Mouse (Mus musculus): ENCODE measurements around the gene Lsp1. TPM values are rescaled to one million over a fixed set of nuclear protein-coding genes. Genes with fewer than 3 reads are reported as not detected.

Lsp1 gene
- total RNA-seq, 1 experiment, result 13.7 TPM

DNA sequence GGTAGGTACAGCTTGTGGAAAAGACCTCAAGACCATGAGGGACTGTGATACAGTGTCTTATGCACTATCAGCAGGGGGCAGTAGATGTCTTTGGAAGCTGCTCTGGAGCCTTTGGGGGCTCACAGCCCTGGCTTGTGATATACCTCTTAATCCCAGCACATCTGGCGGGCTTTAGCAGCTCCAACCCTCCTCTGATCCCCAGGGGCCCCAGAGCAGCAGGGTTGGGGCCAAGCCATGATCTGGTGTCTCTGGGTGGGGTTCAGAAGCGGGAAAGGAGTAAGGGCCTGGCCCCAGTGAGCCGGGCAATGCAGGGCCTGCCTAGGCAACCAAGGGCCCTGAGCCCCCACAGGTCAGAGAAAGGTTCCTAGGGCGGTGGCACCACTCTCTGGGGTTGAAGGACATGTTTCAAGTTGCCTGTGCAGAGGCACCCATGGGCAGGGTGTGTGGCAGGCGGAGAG is 19.9 kb upstream of the Lsp1 start:
- peak; percentile 25 for DNase-seq (ENCODE audit: low read depth, low spot score)

DNA sequence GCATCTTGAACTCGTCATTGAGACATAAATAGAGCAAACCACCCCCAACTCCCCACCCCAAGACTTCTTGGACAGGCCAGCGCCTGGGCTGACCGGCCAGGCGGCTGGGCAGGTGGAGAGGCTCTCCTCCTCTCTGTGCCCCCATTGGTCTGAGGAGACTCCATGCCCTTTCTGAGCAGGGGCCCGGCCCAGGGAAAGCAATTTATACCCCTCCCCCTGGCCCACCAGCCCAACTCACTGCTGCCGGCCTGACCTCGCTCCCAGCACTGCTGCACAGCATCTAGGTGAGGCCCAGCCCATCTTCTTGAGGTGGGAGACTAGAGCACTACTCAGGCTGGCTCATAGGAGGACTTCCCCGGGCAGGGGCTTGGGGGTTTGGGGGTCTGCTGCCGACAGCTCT is 19.0 kb upstream of the Lsp1 start, which contains the start of gene Tnni2:
Tnni2 (plus strand) TSS at position 224 of the 400 bp plus-strand sequence.
- no peak for TF ChIP-seq HCFC1 (IDR thresholded peaks at IDR 0.05; ENCODE audit: borderline replicate concordance, insufficient read depth, low read length)
- no peak for TF ChIP-seq ZC3H11A (IDR thresholded peaks at IDR 0.05; ENCODE audit: borderline replicate concordance, low read depth, low read length)
- no peak for TF ChIP-seq CHD2 (IDR thresholded peaks at IDR 0.05; ENCODE audit: low read depth, low read length)
- no peak for TF ChIP-seq ZNF384 (IDR thresholded peaks at IDR 0.05; ENCODE audit: low read depth, low read length)
- no peak for TF ChIP-seq MAFK (IDR thresholded peaks at IDR 0.05; ENCODE audit: insufficient read depth, low read depth, low read length)
- Histone ChIP-seq H3K9ac (ENCODE audit: insufficient read depth, low read depth, low read length, poor library complexity, severe bottlenecking) (no peak within 1 kb of the TSS), H3K36me3 (ENCODE audit: control insufficient read depth, insufficient read depth, low read length, poor library complexity, severe bottlenecking) (no peaks in the 10 kb centered on the region), H3K4me1 (ENCODE audit: control insufficient read depth in 2 of 2, insufficient read depth in 2 of 2, low read length in 2 of 2, poor library complexity in 1 of 2) (peaks cover 0 to 5% of the 10 kb centered on the region in 2 experiments; a peak in 2 of 4 replicates), H3K4me3 (ENCODE audit: insufficient read depth in 1 of 2, low read depth in 1 of 2, low read length in 2 of 2, poor library complexity in 1 of 2, severe bottlenecking in 1 of 2) (no peak within 1 kb of the TSS), H3K27ac (ENCODE audit: insufficient read depth, low read depth, low read length, poor library complexity, severe bottlenecking) (no peak within 1 kb of the TSS), H3K9me3 (ENCODE audit: control insufficient read depth, insufficient read depth, low read depth, low read length) (no peaks in the 10 kb centered on the region)
- no peak for DNase-seq (ENCODE audit: low read depth, low spot score)
- in situ Hi-C loops (cut with MboI; ENCODE audit: low sequenced_read_pairs in 2 of 2, unreplicated experiment in 2 of 2), result no loop called here

More for the DNA sequence above, 19.9 kb upstream of the Lsp1 start:
- TF ChIP-seq ZC3H11A (IDR thresholded peaks at IDR 0.05; ENCODE audit: borderline replicate concordance, low read depth, low read length) (no peak), MAFK (IDR thresholded peaks at IDR 0.05; ENCODE audit: insufficient read depth, low read depth, low read length) (no peak), ZNF384 (IDR thresholded peaks at IDR 0.05; ENCODE audit: low read depth, low read length) (no peak), HCFC1 (IDR thresholded peaks at IDR 0.05; ENCODE audit: borderline replicate concordance, insufficient read depth, low read length) (no peak), CHD2 (IDR thresholded peaks at IDR 0.05; ENCODE audit: low read depth, low read length) (no peak)
- H3K4me3 ChIP-seq (ENCODE audit: insufficient read depth in 1 of 2, low read depth in 1 of 2, low read length in 2 of 2, poor library complexity in 1 of 2, severe bottlenecking in 1 of 2), result no peak overlapping the region
- no peak overlapping the region for H3K27ac ChIP-seq (ENCODE audit: insufficient read depth, low read depth, low read length, poor library complexity, severe bottlenecking)
- no peaks in the 10 kb centered on the region for H3K9me3 ChIP-seq (ENCODE audit: control insufficient read depth, insufficient read depth, low read depth, low read length)
- no peaks in the 10 kb centered on the region for H3K36me3 ChIP-seq (ENCODE audit: control insufficient read depth, insufficient read depth, low read length, poor library complexity, severe bottlenecking)
- H3K4me1 ChIP-seq (ENCODE audit: control insufficient read depth in 2 of 2, insufficient read depth in 2 of 2, low read length in 2 of 2, poor library complexity in 1 of 2), result peaks cover 0 to 5% of the 10 kb centered on the region in 2 experiments; a peak in 2 of 4 replicates
- in situ Hi-C loops (cut with MboI; ENCODE audit: low sequenced_read_pairs in 2 of 2, unreplicated experiment in 2 of 2), result no loop called here
- no peak overlapping the region for H3K9ac ChIP-seq (ENCODE audit: insufficient read depth, low read depth, low read length, poor library complexity, severe bottlenecking)

DNA sequence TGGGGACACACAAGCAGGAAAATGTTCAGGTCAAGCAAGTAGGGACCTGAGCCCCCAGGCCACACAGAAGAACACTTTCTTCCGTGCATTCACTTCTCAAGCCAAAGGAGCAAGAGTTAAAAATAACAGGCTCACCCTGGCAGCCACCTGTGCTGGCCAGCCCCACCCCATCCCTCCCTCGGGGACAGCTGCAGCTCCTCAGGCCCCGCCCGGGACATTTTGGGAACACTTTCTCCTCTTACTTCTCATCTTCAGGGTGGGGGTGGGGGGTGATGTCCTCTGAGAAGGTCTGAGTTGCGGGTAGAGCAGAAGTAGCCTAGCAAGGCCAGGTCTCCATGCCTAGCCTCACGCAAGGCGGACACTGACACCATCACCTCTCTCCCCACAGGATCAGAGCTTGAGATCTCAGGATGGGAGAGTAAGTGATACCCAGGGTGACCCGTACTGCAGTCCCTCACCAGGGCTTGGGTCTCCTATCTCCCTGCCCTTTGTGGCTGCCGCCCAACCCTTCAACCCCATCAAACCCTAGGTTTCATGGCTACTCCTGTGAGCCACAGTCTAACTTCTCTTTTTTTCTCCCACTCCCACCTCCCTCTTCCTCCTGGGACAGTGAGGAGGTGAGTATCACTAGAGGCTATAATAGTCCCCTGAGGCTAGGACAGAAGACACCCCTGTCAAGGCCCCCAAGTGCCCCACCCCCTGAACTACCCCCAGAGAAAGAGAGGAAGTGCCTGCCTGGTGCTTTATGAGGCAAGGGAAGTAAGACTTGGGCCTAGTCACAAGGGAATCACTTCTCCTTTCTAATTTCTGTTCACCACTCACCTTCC is 18.3 kb upstream of the Lsp1 start:
- TF ChIP-seq CHD2 (IDR thresholded peaks at IDR 0.05; ENCODE audit: low read depth, low read length) (no peak), ZC3H11A (IDR thresholded peaks at IDR 0.05; ENCODE audit: borderline replicate concordance, low read depth, low read length) (no peak), ZNF384 (IDR thresholded peaks at IDR 0.05; ENCODE audit: low read depth, low read length) (no peak), HCFC1 (IDR thresholded peaks at IDR 0.05; ENCODE audit: borderline replicate concordance, insufficient read depth, low read length) (no peak), MAFK (IDR thresholded peaks at IDR 0.05; ENCODE audit: insufficient read depth, low read depth, low read length) (no peak)
- H3K9ac ChIP-seq (ENCODE audit: insufficient read depth, low read depth, low read length, poor library complexity, severe bottlenecking), result no peak overlapping the region
- in situ Hi-C loops (cut with MboI; ENCODE audit: low sequenced_read_pairs in 2 of 2, unreplicated experiment in 2 of 2), result no loop called here
- no peak overlapping the region for H3K27ac ChIP-seq (ENCODE audit: insufficient read depth, low read depth, low read length, poor library complexity, severe bottlenecking)
- no peak for DNase-seq (ENCODE audit: low read depth, low spot score)
- no peaks in the 10 kb centered on the region for H3K36me3 ChIP-seq (ENCODE audit: control insufficient read depth, insufficient read depth, low read length, poor library complexity, severe bottlenecking)
- H3K9me3 ChIP-seq (ENCODE audit: control insufficient read depth, insufficient read depth, low read depth, low read length), result no peaks in the 10 kb centered on the region
- no peak overlapping the region for H3K4me3 ChIP-seq (ENCODE audit: insufficient read depth in 1 of 2, low read depth in 1 of 2, low read length in 2 of 2, poor library complexity in 1 of 2, severe bottlenecking in 1 of 2)
- H3K4me1 ChIP-seq (ENCODE audit: control insufficient read depth in 2 of 2, insufficient read depth in 2 of 2, low read length in 2 of 2, poor library complexity in 1 of 2), result peaks cover 0 to 3% of the 10 kb centered on the region in 2 experiments; a peak in 2 of 4 replicates

DNA sequence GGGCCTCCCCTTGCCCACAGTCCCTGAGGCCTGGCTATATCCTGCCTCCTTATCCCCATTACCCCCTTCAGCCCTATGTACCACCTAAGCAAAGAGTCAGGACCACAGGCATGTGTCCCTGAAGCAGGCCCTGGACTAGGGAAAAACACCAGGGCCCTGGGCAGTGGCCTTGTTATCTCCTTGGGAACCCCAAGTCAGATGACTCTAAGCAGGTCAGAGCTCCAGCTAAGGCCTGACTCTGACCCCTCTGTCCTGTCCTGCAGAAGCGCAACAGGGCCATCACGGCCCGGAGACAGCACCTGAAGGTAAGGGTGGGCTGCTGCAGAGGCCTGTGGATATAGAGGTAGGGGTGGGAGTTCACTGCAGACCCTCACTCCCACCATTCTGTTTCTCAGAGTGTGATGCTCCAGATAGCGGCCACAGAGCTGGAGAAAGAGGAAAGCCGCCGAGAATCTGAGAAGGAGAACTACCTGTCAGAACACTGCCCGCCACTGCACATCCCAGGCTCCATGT is 17.6 kb upstream of the Lsp1 start:
- in situ Hi-C loops (cut with MboI; ENCODE audit: low sequenced_read_pairs in 2 of 2, unreplicated experiment in 2 of 2), result no loop called here
- no peak overlapping the region for H3K4me3 ChIP-seq (ENCODE audit: insufficient read depth in 1 of 2, low read depth in 1 of 2, low read length in 2 of 2, poor library complexity in 1 of 2, severe bottlenecking in 1 of 2)
- peaks cover 0 to 1% of the 10 kb centered on the region in 2 experiments; a peak in 1 of 4 replicates for H3K4me1 ChIP-seq (ENCODE audit: control insufficient read depth in 2 of 2, insufficient read depth in 2 of 2, low read length in 2 of 2, poor library complexity in 1 of 2)
- no peaks in the 10 kb centered on the region for H3K9me3 ChIP-seq (ENCODE audit: control insufficient read depth, insufficient read depth, low read depth, low read length)
- no peak overlapping the region for H3K9ac ChIP-seq (ENCODE audit: insufficient read depth, low read depth, low read length, poor library complexity, severe bottlenecking)
- TF ChIP-seq HCFC1 (IDR thresholded peaks at IDR 0.05; ENCODE audit: borderline replicate concordance, insufficient read depth, low read length) (no peak), ZC3H11A (IDR thresholded peaks at IDR 0.05; ENCODE audit: borderline replicate concordance, low read depth, low read length) (no peak), ZNF384 (IDR thresholded peaks at IDR 0.05; ENCODE audit: low read depth, low read length) (no peak), MAFK (IDR thresholded peaks at IDR 0.05; ENCODE audit: insufficient read depth, low read depth, low read length) (no peak), CHD2 (IDR thresholded peaks at IDR 0.05; ENCODE audit: low read depth, low read length) (no peak)
- H3K27ac ChIP-seq (ENCODE audit: insufficient read depth, low read depth, low read length, poor library complexity, severe bottlenecking), result no peak overlapping the region
- DNase-seq (ENCODE audit: low read depth, low spot score), result no peak
- no peaks in the 10 kb centered on the region for H3K36me3 ChIP-seq (ENCODE audit: control insufficient read depth, insufficient read depth, low read length, poor library complexity, severe bottlenecking)

Data from ES-E14 (cell line).